Mouse (Mus musculus) left cerebral cortex, postnatal 25 days (tissue): ENCODE results near the gene Dhcr7. TPM values are rescaled to one million over a fixed set of nuclear protein-coding genes. Genes with fewer than 3 reads are reported as not detected.

ENCODE experiments used
- DNase-seq, 2 experiments: peaks; one replicate each; pipeline ENCODE4 v3.0.0; 2022; ENCODE audit warnings: low spot score in 2 of 2, mixed read lengths in 1 of 2
- intact Hi-C: fragments of 180-260 bp; cut with DNase I; formaldehyde crosslinking; loops from one replicate; pipeline ENCODE4 v1.15.1; 2025
- total RNA-seq, 2 experiments: library from RNA; stranded (reverse); gene quantifications; 2 replicates each; pipeline ENCODE4 v1.2.3; 2021

Gene Dhcr7
- 10 to 100 TPM; 44.1 to 45.9 TPM for total RNA-seq

DNA sequence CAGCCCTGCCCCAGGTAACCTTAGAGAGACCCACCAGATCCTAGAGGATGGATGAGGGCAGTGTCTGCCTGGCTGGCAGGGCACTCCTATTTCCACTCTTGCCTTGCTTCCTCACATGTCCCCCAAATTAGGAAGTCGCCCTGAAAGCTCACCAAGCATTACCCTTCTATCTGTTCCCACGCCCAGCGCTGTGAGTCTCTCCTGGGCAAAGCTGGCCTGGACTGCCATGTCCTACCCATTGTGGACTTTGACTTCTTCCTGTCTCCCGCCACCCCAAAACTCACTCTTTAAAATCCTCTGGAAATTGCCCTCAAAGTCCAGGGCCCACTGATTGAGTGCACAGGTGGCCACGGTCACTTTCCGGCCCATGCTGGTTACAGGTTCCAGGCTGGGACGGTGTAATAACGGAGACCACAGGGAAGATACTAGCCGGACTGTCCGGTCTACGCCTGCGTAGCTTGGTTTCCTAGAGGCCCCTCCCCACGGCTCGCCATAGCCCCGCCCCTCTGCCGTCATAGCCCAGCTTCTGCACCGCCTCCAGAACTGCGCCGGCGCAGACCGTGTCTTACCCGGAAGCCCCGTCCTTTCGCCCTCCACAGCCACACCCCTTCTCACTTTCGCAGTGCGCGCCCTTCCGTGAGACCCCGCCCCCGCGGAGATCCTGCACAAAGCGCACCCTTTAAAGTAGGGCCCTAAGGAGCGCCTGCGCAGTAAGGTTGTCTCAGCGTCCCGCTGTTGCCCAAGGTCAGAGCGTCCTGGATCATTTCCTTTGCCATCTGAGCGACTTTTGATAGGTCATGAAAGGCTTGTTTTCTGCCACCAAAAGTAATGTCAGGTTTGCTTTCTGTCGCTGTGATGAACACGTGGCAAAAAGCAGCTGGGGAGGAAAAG, at the start of gene Dhcr7, which contains the start of gene Nadsyn1:
TSS of gene Dhcr7 (plus strand) at position 771 of the 891 bp plus-strand sequence.
TSS of gene Nadsyn1 (minus strand) at position 475 of the 891 bp plus-strand sequence.
- peak; percentile 98 to 99 for DNase-seq
- intact Hi-C loops: no loop called here

DNA sequence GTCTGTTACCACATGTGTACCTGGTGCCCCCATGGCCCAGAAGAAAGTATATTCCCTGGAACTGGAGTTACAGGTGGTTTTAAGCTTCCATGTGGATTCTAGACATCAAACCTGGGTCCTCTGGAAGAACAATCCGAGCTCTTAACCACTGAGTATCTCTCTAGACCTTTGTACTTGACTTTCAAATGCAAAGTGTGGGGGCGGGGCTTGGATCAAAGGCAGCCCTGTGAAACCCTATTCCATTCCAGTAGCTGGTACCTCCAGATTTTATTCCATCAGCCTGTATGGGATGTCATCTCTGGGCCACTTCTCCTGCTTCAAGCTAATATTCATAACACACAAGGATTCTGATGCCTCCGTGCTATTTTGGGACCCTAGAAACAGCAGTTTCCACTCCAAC, 46.8 kb upstream of the Dhcr7 start:
- intact Hi-C loops: no loop called here
- DNase-seq: no peak

DNA sequence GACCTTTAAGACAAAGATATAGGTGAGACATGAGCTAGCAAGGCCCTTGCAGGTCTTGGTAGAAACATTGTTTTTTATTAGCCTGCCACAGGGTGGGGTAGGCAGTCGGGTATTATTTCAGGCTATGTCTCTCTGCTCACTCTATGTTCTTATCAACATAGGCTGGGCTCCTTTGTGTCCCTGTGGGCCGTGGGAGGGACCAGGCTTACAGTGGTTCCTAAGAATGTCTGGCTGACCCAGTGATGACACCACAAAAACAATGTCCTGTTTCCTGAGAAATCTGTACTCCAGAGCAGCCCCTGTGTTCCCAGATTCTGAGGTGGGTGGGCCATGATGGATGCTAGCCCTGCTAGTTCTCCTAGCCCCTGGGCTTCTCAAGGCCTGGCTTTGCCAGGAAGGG, 45.6 kb upstream of the Dhcr7 start:
- intact Hi-C loops: no loop called here
- no peak for DNase-seq

DNA sequence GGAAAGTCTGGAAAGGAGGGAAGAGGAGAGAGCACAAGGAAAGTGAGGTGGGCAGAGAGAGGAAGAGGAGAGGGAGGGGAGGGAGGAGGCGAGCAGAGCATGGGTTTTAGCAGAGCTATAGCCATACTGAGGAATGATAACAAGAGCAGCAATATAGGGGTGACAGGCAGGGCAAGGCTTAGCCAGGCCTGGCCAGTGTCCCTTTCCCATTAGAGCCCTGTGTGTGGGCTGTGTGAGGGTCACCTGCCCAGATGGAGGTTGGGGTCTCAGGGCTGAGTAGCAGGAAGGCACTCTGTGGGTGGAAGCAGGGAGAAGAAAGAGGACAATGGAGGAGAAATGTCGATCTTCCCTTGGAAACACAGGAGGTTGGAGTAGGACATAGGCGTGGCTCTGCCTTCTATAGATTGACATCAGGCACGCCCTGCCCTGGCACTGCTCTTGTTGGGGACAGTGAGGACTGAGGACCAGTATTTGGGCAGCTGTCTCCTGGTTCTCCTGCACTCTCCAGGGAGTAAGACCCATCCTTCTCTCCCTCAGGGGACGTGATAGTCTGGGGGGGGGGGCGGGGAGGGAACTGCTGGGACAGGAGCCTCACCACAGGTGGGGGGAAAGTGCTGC, 39.5 kb upstream of the Dhcr7 start:
- intact Hi-C loops: no loop called here
- peak in 1 of 2 experiments; percentile 8 for DNase-seq

DNA sequence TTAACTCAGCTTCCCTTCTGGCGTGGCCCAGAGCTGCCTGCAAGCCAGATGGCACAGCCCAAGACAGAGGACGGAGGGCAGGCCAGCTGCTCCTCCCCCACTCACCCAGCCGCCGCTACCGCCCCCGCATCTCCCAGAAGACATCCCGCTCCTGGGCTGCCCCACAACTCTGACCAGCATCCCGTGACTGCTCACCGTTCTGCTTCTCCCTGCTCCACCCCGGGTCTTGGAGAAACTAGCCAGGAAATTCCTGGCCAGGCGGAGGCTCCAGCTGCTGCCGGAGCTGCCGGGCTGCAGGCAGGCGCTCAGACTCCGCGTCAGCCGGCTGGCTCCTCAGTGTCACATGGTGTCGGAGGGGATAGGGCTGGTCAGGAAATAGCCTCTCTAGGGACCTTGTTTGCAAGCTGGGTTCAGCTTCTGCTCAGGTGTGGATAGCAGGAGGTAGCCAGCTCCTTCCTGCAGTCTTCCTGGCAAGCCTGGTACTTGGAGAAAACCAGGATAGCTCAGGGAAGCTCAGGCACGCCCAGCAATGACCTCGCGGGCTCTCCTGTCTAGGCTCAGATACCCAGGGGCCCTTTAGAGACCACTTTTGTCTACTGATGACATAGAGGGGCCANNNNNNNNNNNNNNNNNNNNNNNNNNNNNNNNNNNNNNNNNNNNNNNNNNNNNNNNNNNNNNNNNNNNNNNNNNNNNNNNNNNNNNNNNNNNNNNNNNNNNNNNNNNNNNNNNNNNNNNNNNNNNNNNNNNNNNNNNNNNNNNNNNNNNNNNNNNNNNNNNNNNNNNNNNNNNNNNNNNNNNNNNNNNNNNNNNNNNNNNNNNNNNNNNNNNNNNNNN, 38.7 kb upstream of the Dhcr7 start, which contains the start of gene Mrgpre:
TSS of gene Mrgpre (minus strand) at position 505 of the 834 bp plus-strand sequence.
- intact Hi-C loops: no loop called here
- DNase-seq: peak; percentile 61 to 73

DNA sequence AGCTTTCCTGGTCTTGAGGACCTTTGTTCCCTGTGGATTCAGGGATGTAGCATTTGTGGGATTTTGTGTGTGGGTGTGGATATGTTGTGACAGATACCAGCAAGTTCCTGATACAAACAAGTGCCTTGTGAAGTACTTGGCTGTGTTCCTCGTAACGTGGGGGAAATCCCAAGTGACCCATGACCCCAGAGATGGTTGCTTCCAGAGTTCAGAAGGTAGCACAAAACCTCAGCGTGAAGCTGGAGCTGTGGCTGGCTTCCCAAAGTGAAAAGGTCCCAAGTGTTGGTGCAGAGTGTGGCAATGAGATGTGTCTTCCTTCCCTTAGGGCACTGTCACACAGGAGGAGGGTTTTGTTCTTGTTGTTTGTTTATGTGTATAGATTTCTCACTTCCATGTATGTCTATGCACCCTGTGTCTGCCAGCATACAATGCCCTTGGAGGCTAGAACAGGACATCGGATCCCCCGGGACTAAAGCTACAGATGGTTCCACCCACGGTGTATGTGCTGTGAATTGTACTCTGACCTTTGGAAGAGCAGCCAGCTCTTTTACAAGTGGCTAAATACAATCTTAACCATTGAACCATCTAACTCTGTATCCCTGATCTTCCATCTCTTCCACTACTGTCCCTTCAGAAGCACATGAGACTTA, 30.5 kb upstream of the Dhcr7 start:
- DNase-seq: no peak
- intact Hi-C loops: no loop called here

DNA sequence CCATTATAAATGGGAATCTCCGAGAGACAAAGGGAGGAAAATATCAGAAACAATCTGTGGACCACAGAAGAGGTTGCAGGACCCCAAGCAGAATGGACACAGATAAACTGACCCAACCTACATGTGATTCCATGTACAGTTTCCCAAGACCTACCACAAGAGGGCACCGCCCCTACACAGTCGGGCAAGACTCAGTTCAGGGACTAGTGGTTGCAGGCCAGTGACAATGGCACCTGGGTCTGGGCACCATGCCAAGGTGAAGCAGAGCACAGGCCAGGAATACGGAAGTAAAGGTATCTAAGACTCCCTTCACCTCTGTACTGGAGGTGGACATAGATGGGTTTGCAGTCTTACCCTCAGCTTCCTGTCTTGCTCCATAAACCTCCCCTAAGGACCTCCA, 29.8 kb upstream of the Dhcr7 start:
- intact Hi-C loops: no loop called here
- DNase-seq: no peak

DNA sequence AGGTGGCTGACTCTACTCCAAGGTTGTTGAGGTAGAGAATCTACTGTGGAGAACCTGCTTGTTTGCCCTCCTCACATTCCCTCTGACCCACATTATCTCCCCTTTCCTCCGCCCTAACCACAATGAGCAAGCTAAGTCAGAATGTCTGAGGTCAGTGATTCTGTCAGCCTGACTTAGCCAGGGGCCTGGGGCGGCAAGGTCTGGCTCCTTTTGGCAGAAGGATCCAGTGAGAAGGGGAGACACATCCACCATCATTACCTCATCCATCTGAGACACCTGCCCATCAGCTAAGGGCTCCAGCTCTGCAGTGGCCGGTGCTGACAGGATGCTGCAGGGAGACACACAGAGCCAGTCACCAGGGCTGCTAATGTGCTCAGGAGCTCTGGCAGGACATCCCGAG, 24.2 kb upstream of the Dhcr7 start:
- intact Hi-C loops: no loop called here
- no peak for DNase-seq

DNA sequence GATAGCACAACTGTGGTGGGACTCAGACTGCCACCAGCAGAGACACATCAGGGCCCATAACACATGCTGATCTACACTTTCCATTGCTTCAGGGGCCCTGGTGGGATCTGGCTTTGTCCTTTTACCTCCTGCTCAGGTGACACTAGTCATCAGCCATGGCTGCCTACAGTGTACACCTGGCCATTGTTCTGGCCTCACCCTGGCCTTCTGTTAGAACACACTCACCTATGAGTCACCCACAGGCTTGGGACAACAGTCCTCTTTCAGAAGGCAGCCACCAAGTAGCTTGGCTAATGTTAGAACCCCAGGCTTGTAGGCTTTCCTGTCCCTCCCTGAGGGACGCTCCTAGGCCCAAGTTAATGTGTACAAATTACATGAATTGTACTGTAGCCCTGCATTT, 22.2 kb upstream of the Dhcr7 start:
- intact Hi-C loops: no loop called here
- DNase-seq: no peak

DNA sequence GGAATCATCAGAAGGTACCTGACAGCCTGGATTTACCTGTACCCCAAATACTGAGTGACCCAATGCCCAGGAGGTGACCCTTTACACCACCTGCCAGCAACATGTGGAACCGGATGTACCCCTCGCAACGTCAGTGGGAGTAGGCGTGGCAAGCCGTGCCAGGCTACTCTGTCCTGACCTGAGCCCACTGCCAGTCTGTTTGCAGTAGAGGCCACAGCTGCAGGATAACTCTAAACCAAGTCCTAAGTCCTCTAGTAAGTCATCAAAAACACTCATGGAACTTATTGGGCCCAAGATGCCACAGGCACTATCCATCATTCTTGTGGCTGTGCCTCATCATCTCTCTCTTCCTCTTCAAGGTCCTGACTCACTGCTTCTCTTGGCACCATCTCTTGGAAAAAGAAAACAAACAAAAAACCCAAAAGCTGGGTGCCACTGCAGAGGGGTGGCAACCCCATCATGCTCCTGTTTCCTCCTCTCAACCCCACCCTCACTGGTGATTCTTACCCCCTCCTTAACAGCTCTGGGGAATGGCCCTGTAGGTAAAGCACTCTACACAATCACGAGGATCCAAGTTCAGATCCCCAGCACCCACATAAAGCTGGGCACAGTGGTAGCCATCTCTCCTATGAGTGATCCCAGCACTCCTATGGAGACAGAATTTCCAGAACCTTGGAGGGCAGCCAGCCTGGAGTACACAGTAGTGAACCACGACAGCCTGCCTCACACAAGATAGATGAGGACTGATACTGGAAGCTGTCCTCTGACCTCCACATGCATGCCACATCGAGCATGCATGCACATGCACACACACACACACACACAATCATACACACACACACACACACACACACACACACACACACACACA, 21.5 kb upstream of the Dhcr7 start:
- DNase-seq: no peak
- intact Hi-C loops: no loop called here

DNA sequence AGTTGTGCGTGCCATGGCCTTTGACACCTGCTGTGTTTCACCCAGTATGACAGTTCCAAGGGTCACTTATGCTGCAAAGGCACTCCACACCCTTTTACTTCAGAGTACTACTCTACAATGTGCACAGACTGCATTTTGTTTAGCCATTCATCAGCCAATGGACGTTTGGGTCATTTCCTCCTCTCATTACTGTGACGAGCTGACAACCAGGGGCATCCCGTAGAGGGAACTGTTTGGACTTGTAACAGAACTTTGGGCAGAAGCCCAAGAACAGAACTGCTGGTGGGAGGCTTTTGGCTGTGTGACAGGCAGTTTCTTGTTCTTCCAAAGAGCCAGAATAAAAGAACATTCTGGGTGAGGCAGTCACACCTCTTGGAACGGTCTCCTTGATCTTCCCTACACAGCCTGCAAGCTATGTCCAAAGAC, 17.7 kb upstream of the Dhcr7 start:
- intact Hi-C loops: no loop called here
- DNase-seq: peak; percentile 30 to 61

DNA sequence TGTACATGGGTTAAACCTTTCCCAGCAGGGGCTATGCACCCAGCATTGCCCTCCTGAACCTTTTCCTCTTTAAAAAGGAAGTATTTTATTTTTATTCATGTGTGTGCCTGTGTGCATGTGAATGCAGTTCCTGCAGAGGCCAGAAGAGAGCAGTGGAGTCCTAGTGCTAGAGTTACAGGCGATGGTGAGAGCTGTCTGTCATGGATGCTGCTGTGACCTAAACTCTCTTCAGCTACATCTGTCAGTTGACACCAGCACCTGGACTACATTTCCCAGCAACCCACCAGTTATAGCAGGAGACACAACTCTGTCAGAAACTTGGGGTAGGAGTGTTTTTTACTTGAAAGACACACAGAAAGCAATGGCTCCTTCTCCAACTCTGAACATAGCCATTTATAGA, 14.0 kb upstream of the Dhcr7 start:
- DNase-seq: no peak
- intact Hi-C loops: no loop called here

DNA sequence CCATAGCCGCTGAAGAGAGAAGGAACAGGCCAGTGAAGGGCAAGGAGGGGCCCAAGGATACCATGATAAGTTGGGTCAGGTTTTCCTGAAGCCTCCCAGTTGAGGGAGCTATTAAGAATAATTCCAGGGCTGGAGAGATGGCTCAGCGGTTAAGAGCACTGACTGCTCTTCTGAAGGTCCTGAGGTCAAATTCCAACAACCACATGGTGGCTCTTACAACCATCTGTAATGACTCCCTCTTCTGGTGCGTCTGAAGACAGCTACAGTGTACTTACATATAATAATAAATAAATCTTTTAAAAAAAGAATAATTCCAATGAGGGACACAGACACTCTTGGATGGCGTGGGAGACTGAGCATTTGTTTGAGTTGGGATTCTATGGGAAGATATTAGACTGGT, 3.7 kb upstream of the Dhcr7 start:
- intact Hi-C loops: no loop called here
- DNase-seq: no peak

DNA sequence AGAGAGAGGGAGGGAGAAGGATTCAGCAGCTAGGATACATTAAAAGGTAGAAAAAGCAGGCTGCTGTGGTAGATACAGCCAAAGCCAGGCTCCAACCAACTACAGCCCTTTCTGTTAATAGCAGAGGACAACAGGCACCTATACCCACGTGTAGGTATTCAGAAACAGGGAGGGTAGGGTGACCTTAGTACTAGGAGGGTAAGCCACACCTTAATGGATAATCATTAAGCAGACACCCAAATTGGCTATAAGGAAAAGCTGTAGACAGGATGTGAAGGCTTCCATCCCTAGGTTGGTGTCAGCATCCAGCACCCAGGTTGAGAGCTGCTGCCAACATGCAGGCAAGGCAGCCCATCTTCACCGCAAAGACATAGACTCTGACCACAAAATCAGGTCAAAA, 1.7 kb upstream of the Dhcr7 start:
- intact Hi-C loops: no loop called here
- no peak for DNase-seq

DNA sequence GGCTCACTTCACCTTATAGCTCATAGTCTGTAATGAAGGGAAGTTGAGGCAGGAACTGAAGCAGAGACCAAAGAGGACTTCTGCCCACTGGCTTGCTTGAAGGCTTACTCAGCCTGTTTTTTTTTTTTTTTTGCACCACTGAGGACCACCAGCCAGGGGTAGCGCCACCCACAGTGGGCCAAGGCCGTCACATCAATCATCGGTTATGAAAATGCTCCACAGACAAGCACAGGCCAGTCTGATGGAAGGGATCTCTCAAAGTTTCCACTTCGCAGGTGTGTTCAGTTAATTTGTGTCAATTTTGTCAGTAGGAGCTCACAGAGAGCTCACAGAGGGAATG, 291 bp downstream of the Dhcr7 start:
- DNase-seq: no peak
- intact Hi-C loops: no loop called here

DNA sequence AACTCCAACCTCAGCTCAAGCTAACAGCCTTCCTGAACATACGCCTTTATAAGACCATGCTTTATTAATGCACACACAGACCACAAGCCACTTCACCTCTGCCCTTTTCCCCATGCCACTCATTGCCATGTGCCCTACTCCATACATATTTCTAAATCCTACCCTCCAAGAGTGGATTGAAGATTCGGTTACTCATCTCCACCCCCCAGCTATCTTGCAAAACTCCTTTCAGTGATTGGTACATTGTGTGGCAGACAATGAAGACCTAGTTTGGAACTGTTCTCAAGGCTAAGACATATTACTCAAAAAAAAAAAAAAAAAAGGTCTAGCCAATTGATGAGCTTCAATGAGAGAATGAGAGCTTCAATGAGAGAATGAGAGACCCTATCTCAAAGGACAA, 4.0 kb downstream of the Dhcr7 start:
- no peak for DNase-seq
- intact Hi-C loops: no loop called here

DNA sequence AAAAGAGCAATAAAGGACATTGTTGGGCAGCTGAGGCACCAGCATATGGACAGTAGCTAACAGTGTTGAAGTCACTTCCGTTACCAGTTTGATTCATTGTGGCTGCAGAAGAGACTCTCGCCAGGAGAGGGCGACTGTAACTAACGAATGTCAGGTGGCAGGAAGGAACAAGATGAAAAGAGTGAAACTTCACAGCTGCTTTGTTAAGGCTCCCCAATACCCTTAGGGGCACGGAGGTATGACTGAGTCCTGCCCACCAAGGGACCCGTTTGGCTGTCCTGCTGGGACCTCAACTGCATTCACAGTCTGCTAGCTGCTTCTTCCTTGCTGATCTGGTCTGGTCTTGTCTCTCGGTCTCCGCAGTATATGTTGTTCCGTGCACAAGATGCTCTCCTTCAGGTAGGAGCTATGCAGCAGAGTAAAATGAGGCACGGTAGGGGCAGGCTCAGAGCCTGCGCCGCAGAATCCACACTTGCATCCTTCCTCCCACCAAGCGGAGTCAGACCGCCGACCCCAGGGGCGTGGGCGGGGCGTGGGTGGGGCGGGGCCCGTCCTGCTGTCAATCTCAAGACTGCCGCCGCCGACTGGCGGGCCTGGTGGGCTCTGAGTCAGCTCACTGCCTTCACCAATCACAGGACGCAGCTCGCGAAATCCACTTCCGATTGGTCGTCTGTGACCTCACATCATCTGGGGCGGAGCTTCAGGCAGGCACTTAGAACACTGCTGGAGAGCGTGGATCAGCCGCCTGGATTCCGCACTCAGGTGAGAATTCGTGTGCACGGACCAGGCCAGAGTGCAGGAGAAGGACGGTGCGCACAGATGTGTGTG, 6.8 kb downstream of the Dhcr7 start:
- DNase-seq: peak; percentile 95 to 99
- intact Hi-C loops: loop anchor here (1.0 kb wide), 2 partner anchors 78 to 245 kb away; no protein-coding TSS in a partner anchor

DNA sequence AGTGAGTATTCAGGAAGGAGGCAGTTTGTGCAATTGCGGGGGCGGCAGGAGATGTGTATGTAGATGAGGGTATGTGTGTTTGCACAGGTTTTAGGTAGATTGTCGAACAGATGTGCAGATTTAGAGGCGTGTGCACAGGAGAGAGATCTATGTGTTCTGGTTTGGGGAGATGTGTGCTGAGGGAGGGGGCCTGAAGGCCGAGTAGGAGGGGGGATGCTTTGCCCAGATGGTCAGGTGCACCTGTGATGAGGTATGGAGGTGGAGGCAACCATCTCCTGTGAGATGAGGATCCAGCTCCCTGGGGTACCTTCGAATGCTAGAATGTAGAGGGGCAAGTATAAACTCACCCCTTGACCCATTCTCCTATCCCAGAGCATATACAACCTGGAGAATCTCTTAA, 7.5 kb downstream of the Dhcr7 start:
- DNase-seq: no peak
- intact Hi-C loops: no loop called here
